Mouse (Mus musculus): ENCODE data around the gene Rasgef1b.

Rasgef1b gene

GRCm38 (mm10) chr5:99728649-99729212, at the start of gene Rasgef1b:
Gene Rasgef1b (minus strand): TSS chr5:99729065.
- peak; percentile 93 for DNase-seq

GRCm38 (mm10) chr5:99775342-99775741, 46.5 kb upstream of the Rasgef1b start:
- DNase-seq, result no peak

DNA sequence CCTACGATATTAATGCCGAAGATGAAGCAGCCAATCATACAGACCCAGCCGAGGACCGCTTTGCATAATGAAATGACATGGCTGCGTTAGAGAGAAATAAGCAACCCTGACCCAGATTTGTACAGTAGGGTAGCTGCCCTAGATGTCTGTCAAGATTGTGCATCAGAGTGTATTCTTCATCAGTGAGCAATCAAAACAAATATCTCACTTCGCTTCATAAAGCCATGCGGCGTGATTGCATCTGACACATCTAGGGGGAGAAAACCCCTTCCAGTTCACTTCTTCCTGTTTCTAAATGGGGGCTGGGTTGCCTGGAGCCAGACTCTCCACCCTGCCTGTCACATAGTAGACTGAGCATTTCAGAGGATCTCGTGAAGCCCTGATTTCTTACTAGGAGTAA, 44.4 kb upstream of the Rasgef1b start:
- no peak for DNase-seq

DNA sequence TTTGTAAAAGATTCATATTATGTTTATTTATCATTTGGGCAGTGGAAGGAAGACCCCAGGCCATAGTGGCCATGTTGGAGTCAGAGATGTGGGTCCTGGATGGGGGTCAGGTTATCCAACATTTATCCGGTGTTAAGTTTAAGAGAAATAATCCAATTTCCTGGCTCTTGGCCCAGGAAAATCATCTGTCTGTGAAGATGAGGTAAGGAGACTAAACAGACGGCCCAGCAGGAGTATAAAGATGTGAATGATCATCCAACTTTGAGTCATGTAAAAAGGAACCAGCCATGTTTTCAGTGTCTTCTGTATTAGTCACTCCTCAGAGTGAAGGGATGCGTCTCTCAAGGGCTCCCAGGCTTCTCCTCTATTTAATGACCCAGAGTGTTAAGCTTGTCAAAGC, 35.4 kb upstream of the Rasgef1b start:
- DNase-seq, result no peak

GRCm38 (mm10) chr5:99758859-99759258, 30.0 kb upstream of the Rasgef1b start:
- no peak for DNase-seq

DNA sequence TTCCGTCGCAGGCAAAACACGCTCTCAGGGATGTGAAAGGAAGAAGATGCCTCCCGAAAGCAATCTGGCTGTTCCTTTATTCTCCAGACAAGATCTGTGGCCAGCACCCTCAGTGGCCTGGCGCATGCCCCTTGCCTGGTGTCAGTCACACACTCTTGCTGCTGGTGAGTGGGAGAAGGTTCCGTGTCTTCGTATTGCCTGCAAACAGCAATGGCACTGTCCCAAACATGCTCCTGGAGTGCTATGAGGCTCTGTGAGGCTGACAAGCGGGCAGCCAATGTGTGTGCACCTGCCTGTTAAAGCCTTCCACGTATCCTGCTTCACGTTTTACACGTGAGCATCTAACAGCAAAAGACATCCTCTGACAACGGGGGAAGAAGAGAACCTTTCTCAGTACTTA, 25.0 kb upstream of the Rasgef1b start:
- no peak for DNase-seq

GRCm38 (mm10) chr5:99753368-99753767, 24.5 kb upstream of the Rasgef1b start:
- DNase-seq, result no peak

DNA sequence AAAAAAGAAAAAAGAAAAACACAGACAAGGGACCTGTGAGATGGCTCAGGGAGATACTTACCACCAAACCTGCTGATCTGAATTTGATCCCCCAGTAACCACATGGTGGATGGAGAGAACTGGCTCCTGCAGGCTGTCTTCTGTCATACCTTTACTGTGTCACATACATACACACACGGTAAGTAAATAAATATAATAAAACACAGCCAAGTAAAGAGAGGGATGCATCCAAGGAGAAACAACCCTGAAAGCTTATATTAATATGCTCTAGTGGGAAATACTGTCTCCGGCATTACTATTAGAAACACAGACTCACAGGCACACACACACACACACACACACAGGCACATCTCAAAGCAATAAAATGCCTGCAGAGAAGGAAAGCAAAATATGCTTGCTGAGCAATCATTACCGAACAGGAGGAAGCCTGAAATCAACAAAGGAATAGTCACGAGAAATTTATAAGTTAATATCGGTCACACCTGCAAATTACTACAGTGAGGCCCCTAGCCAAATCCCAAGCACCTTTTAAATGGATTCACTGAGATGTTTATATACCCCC, 23.9 kb upstream of the Rasgef1b start:
- no peak for DNase-seq

DNA sequence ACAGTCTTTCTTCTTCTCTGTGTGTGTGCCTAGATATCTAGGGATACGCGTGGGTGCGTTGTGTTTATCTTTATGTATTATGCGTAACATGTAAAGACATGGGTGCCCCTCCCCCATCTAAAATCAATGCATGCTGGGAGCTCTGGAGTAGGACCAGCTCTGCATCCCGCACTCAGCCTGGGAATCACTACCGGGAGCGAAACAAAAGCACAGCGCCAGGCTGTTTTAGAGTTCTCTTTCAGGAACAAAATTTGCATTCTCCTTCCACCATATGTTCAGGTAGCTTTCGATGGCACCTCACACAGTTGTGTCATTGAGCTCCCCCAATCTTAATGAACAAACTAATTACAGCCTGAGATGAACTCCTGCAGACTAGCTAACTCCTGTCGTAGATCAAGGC, 19.6 kb upstream of the Rasgef1b start:
- DNase-seq, result no peak

GRCm38 (mm10) chr5:99746087-99746486, 17.2 kb upstream of the Rasgef1b start:
- DNase-seq, result no peak

- DNase-seq, result no peak
Measured at GRCm38 (mm10) chr5:99742874-99743273, 14.0 kb upstream of the Rasgef1b start.

DNA sequence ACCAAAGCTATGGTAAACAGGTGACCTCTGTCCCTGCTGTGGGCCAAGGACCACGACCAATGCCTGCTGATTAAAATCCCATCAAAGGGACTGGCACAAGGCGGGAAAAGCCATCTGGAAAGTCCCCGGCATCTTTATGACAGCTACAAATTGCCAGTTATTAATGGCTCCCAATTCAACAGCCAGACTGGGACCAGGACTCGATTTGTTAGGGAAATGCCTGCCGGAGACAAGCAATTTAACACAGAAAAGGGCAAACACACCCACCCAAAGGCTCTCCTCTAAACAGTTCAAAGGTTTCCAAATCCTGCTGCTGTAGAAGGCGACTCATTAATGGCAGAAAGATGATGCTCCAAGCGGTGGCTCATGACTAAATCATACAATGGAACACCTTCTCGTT, 13.2 kb upstream of the Rasgef1b start:
- DNase-seq, result peak; percentile 26

- no peak for DNase-seq
Measured at GRCm38 (mm10) chr5:99737937-99738727, 9.3 kb upstream of the Rasgef1b start.

DNA sequence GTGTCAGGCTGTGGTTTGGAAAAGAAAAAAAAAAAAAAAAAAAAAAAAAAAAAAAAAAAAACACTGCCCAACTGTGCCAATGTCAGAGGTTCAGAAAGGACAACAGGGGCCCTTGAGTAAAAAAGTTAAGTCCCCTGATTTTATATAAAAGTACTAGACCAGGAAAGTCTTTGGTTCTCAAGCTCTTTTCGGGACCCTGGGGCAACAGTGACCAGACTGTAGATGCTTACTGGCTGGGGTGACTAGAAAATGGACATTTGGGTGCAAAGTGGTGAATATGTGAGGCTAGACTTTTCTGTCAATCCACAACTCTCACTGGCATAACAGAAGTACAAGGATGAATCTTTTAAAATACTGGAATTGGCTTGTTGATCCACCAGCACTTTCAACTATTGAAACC, 1.1 kb upstream of the Rasgef1b start:
- DNase-seq, result no peak

DNA sequence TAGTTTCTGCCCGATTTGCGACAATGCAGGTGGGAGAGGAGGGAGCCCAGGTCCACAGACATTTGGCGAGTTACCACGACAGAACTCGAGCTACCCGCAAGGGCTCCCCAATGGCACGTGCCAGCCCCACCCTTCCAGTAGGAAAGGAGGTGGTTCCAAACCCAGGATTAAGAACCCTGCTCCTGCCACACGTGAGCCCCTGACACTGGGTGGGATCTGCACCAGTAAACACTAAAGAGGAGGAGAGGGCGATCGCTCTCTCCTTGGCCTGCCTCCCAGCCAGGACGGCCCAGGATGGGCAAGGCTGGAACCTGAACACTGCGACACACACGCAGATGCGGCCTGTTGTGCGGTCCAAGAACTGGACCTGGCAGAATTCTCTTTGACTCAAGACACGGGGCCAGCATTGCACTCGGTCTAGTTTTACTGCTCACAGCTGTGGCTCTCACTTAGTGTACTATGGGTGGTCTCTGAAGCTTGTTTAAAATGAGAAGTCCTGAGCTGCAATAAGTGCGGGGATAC, 557 bp upstream of the Rasgef1b start:
- peak; percentile 60 for DNase-seq

- DNase-seq, result peak; percentile 50
Measured at GRCm38 (mm10) chr5:99728027-99728451, 826 bp downstream of the Rasgef1b start.

DNA sequence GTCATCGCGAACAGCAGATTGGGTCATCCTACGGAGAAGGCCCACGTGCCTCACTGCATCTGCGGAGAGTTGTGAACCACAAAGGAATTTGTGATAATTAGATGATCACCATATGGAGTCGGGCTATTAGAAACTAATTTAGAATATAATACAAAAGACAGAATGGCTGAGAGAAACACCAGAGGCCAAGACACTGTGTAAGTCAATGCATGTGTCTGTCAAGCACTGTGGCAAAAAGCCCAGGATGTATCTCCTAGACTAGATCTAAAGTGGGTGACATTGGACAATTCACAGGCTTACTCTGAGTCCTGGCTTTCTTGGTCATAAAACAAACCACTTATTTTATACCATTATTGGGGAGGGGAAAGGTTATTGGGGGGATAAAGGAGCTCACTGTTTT, 4.9 kb downstream of the Rasgef1b start:
- no peak for DNase-seq

DNA sequence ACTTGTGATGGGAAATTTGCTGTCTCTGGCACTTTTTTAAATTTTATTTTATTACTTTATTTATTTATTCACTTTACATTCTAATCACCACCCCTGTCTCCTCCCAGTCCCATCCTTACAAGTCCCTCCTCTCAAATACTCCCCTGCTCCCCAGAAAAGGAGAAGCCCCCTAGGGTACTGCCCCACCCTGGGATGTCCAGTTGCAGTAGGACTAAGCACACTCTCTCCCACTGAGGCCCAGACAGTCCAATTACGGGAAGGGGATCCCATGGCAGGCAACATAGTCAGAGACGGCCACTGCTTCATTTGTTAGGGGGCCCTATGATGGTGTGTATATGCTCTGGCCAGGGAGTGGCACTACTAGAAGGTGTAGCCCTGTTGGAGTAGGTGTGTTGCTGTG, 6.6 kb downstream of the Rasgef1b start:
- DNase-seq, result no peak

DNA sequence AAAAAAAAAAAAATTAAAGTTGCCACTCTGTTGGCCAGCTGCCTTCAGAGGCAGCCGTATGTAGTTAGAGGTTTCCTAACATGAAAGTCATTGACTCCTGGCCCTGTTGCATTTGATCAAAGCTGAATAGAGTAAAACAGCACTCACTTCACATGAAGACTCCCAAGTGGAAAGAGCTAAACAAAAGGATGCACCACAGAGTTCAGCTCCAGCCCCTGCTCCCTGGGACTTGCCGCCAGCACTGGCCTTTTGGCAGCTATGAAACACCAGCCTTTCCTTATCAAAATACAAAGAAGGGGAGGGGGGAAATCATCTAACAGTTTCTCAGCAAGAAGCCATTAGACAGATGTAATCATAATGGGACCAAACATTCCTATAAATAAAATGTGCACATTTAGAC, 8.3 kb downstream of the Rasgef1b start:
- no peak for DNase-seq

GRCm38 (mm10) chr5:99717917-99718316, 10.9 kb downstream of the Rasgef1b start:
- no peak for DNase-seq

GRCm38 (mm10) chr5:99715281-99715744, 13.6 kb downstream of the Rasgef1b start:
- DNase-seq, result no peak

DNA sequence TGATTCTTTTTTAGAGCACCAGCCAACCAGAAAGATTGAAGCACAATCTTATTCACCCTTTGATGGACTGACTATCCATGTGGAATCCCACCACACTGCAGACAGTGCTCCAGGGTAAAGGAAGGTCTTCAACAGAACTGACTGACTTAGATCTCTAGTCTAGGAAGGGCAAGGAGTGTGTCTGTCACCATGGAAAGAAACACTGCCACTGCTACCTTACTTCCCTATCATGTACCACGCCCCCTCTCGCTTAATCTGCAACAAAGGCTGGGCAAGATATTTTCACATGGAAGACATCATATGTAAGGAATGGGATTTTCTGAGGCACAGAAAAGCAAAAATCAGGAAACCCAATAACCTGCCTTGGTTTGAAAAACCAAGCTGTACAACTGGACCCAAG, 16.9 kb downstream of the Rasgef1b start:
- no peak for DNase-seq

DNA sequence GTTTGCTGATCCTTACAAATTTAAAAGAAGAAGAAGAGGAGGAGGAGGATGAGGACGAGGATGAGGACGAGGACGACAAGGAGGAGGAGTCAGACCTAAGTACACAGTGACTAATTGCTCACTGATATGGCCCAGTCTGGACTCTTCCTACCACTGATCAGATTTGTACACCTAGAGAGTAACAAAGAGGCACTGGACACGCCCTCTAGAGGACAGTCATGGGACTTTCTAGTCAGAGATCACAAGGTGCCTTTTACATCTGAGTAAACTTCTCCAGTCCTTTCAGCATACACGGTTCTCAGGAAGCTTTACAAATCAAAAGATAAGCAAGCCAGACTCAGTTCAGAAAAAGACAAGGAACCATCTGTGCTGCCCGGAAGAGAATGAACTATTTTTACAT, 20.2 kb downstream of the Rasgef1b start:
- peak; percentile 51 for DNase-seq

GRCm38 (mm10) chr5:99707261-99707660, 21.6 kb downstream of the Rasgef1b start:
- DNase-seq, result peak; percentile 76

Measured in embryo, embryonic 11 days (tissue).